15 mouse cellular contexts compared by ENCODE assay signal in the genomic region with DNA sequence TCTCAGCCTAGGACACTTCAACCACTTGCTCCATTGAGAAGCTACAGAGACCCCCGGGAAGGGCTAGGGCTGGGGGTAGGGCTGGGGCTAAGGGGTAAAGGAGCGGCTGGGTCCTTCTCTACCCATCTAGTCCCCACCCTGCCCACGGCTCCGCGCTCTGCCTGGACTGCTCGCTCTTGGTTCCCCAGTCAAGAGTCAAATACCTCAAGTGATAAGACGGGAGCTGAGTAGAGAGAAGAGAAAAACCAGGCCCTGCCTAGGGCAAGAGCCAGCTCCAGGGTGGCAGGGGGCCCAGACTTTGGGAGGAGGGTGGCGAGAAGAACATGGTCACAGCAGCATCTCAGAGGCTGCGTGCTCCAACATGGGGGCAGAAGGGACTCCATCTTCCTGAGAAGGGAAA. TPM values are rescaled to one million over a fixed set of nuclear protein-coding genes. Genes with fewer than 3 reads are reported as not detected.
A peak's percentile ranks its signal among the peaks of the same experiment; 100 is the strongest.
DNase-seq lines count a peak whose midpoint lies in the region; ATAC-seq lines count a peak whose summit lies in the region.
"Had no signal": no experiment of that assay in that cellular context is flagged by ENCODE, and none has a peak within 500 bp of the region (broad histone marks: within the 10 kb centered on the region; RNA-seq: fewer than 3 reads in every experiment).

No protein-coding gene starts in this region.

- H3K4me2 ChIP-seq in neural tube, embryonic 12.5 days (replicated peaks): peak overlapping the region; percentile 14; the same call in 1 of the 2 replicates
- no peak overlapping the region; the same call in 1 of the 2 replicates for H3K4me2 ChIP-seq in neural tube, embryonic 15.5 days
- peak overlapping the region; percentile 70 for H3K4me2 ChIP-seq in heart, embryonic 14.5 days (ENCODE audit: low read length)
- H3K4me2 ChIP-seq: hindbrain, embryonic 13.5 days; liver, embryonic 15.5 days had no signal

- H3K27ac ChIP-seq in neural tube, embryonic 12.5 days: no peak overlapping the region
- H3K27ac ChIP-seq in neural tube, embryonic 15.5 days (replicated peaks): no peak overlapping the region
- H3K27ac ChIP-seq in heart, embryonic 14.5 days (replicated peaks in 1 of 2; ENCODE audit: control insufficient read depth in 1 of 2, insufficient read depth in 1 of 2, low read depth in 2 of 2, low read length in 2 of 2): peak overlapping the region; percentile 90 to 97
- H3K27ac ChIP-seq: hindbrain, embryonic 13.5 days; layer of hippocampus, adult 2 months; liver, embryonic 15.5 days had no signal

- WGBS in neural tube, embryonic 12.5 days: 75% methylated on average over 9 of the region's 9 CpGs
- WGBS in neural tube, embryonic 15.5 days: 78% methylated on average over 9 of the region's 9 CpGs
- 15% methylated on average over 9 of the region's 9 CpGs for WGBS in heart, embryonic 14.5 days

- no peak for ATAC-seq in neural tube, embryonic 12.5 days (ENCODE audit: low FRiP score, low read depth)
- ATAC-seq in neural tube, embryonic 15.5 days (ENCODE audit: low FRiP score): no peak
- ATAC-seq in heart, embryonic 14.5 days (ENCODE audit: insufficient number of reproducible peaks, insufficient read depth, low FRiP score, low read depth): peak; percentile 66
- ATAC-seq: activated CD4-positive, CD25-positive, alpha-beta regulatory T cell, adult 4 months had no signal

- peak; percentile 34 for DNase-seq in gastrocnemius, postnatal 10 days
- DNase-seq in gastrocnemius, postnatal 25 days: no peak
- DNase-seq in adrenal gland, adult 2 months: no peak
- no peak for DNase-seq in Muller cell, postnatal 12 days (ENCODE audit: inconsistent ontology term)
- DNase-seq in spleen, adult 18-20 months: no peak
- DNase-seq: cerebellum, adult 2 months; kidney, adult 11 months; right cerebral cortex, postnatal 4 days had no signal

- no peaks in the 10 kb centered on the region for H3K36me3 ChIP-seq in neural tube, embryonic 12.5 days
- no peaks in the 10 kb centered on the region for H3K36me3 ChIP-seq in neural tube, embryonic 15.5 days
- H3K36me3 ChIP-seq in heart, embryonic 14.5 days (ENCODE audit: control insufficient read depth, insufficient read depth, low read length): peaks cover 34% of the 10 kb centered on the region
- H3K36me3 ChIP-seq: hindbrain, embryonic 13.5 days; liver, embryonic 15.5 days had no signal

- H3K4me3 ChIP-seq in neural tube, embryonic 12.5 days: no peak overlapping the region
- no peak overlapping the region for H3K4me3 ChIP-seq in neural tube, embryonic 15.5 days (replicated peaks)
- peak overlapping the region; percentile 48 to 76 for H3K4me3 ChIP-seq in heart, embryonic 14.5 days (ENCODE audit: control insufficient read depth in 1 of 2, insufficient read depth in 1 of 2, low read depth in 1 of 2, low read length in 2 of 2)
- H3K4me3 ChIP-seq: hindbrain, embryonic 13.5 days; layer of hippocampus, adult 2 months; liver, embryonic 15.5 days had no signal

- H3K4me1 ChIP-seq in neural tube, embryonic 12.5 days: peaks cover 8% of the 10 kb centered on the region; the same call in 1 of the 2 replicates
- H3K4me1 ChIP-seq in neural tube, embryonic 15.5 days: peaks cover 7% of the 10 kb centered on the region; the same call in 1 of the 2 replicates
- H3K4me1 ChIP-seq in heart, embryonic 14.5 days (ENCODE audit: control insufficient read depth in 2 of 2, insufficient read depth in 2 of 2, low read length in 2 of 2): peaks cover 22 to 42% of the 10 kb centered on the region in 2 experiments
- H3K4me1 ChIP-seq: hindbrain, embryonic 13.5 days; liver, embryonic 15.5 days had no signal

- no peak overlapping the region for H3K9ac ChIP-seq in neural tube, embryonic 12.5 days
- H3K9ac ChIP-seq in neural tube, embryonic 15.5 days (replicated peaks): no peak overlapping the region
- H3K9ac ChIP-seq in heart, embryonic 14.5 days (ENCODE audit: low read length): peak overlapping the region; percentile 80
- H3K9ac ChIP-seq: hindbrain, embryonic 13.5 days; liver, embryonic 15.5 days had no signal

- no peaks in the 10 kb centered on the region for H3K27me3 ChIP-seq in neural tube, embryonic 12.5 days (replicated peaks)
- no peaks in the 10 kb centered on the region for H3K27me3 ChIP-seq in neural tube, embryonic 15.5 days (replicated peaks)
- H3K27me3 ChIP-seq in heart, embryonic 14.5 days (ENCODE audit: control insufficient read depth, insufficient read depth, low read length): no peaks in the 10 kb centered on the region

- H3K9me3 ChIP-seq in neural tube, embryonic 12.5 days: peaks cover 3% of the 10 kb centered on the region; the same call in 1 of the 2 replicates
- H3K9me3 ChIP-seq in neural tube, embryonic 15.5 days (replicated peaks): no peaks in the 10 kb centered on the region
- H3K9me3 ChIP-seq in heart, embryonic 14.5 days (ENCODE audit: control insufficient read depth, low read length): peaks cover 4% of the 10 kb centered on the region; the same call in 1 of the 2 replicates
- H3K9me3 ChIP-seq: hindbrain, embryonic 13.5 days had no signal

RNA-seq across cellular contexts. Expression of a gene that starts 0.6 kb away (rescaled TPM):
- total RNA-seq in gastrocnemius, postnatal 10 days (2021): 100 to 1,000 TPM in 1 of 2 experiments, 10 to 100 TPM in 1; 78.5 to 107 TPM
- 100 to 1,000 TPM; 113 to 253 TPM for total RNA-seq in gastrocnemius, postnatal 25 days (2021)
- polyA plus RNA-seq in neural tube, embryonic 12.5 days (2016; fragmentation: Nextera tagmentation; extraction: Ambion mirVana): 2.1 and 2.9 TPM in 2 replicates
- polyA plus RNA-seq in neural tube, embryonic 15.5 days (2015; fragmentation: Nextera tagmentation; extraction: Ambion mirVana): 1.2 and 1.4 TPM in 2 replicates
- 39.4 and 43.2 TPM in 2 replicates for polyA plus RNA-seq in heart, embryonic 14.5 days (2014; fragmentation: Nextera tagmentation; extraction: Ambion mirVana)
- total RNA-seq in adrenal gland, adult 2 months (2021): not detected
- polyA plus RNA-seq in adrenal gland, adult 2 months (2012; rRNA removed): 0.06 and 0.11 TPM in 2 replicates
- total RNA-seq: layer of hippocampus, adult 2 months had no signal
- polyA plus RNA-seq: activated CD4-positive, CD25-positive, alpha-beta regulatory T cell, adult 4 months had no signal

RNA-seq across cellular contexts. Expression of a gene that starts 27.5 kb away (rescaled TPM):
- under 1 TPM; 0.29 to 0.66 TPM for total RNA-seq in gastrocnemius, postnatal 10 days (2021)
- total RNA-seq in gastrocnemius, postnatal 25 days (2021): 1 to 10 TPM; 1.4 to 7.2 TPM
- polyA plus RNA-seq in neural tube, embryonic 12.5 days (2016; fragmentation: Nextera tagmentation; extraction: Ambion mirVana): not detected in 2 replicates
- polyA plus RNA-seq in neural tube, embryonic 15.5 days (2015; fragmentation: Nextera tagmentation; extraction: Ambion mirVana): 0.14 and 0.20 TPM in 2 replicates
- polyA plus RNA-seq in heart, embryonic 14.5 days (2014; fragmentation: Nextera tagmentation; extraction: Ambion mirVana): 0.08 and 0.11 TPM in 2 replicates
- 10 to 100 TPM; 21.2 to 60.8 TPM for total RNA-seq in adrenal gland, adult 2 months (2021)
- polyA plus RNA-seq in adrenal gland, adult 2 months (2012; rRNA removed): 33.0 and 56.4 TPM in 2 replicates
- total RNA-seq: layer of hippocampus, adult 2 months had no signal
- polyA plus RNA-seq: hindbrain, embryonic 13.5 days had no signal

RNA-seq across cellular contexts. Expression of a gene that starts 27.8 kb away (rescaled TPM):
- 1 to 10 TPM; 5.8 to 8.4 TPM for total RNA-seq in gastrocnemius, postnatal 10 days (2021)
- total RNA-seq in gastrocnemius, postnatal 25 days (2021): 1 to 10 TPM; 2.3 to 3.8 TPM
- polyA plus RNA-seq in neural tube, embryonic 12.5 days (2016; fragmentation: Nextera tagmentation; extraction: Ambion mirVana): 28.1 and 31.9 TPM in 2 replicates
- polyA plus RNA-seq in neural tube, embryonic 15.5 days (2015; fragmentation: Nextera tagmentation; extraction: Ambion mirVana): 32.1 and 33.9 TPM in 2 replicates
- polyA plus RNA-seq in heart, embryonic 14.5 days (2014; fragmentation: Nextera tagmentation; extraction: Ambion mirVana): 13.5 and 15.3 TPM in 2 replicates
- total RNA-seq in adrenal gland, adult 2 months (2021): 10 to 100 TPM; 14.7 to 22.3 TPM
- 1.3 TPM in 2 replicates for polyA plus RNA-seq in adrenal gland, adult 2 months (2012; rRNA removed)

Comparison
In these comparisons a context has a peak if more than half of its experiments do, and no peak if none do; other contexts are left out.
1. H3K27ac ChIP-seq: peak in heart, embryonic 14.5 days (2 of 2); none in neural tube, embryonic 12.5 days (single experiment) and neural tube, embryonic 15.5 days (single experiment).
2. H3K4me3 ChIP-seq: peak in heart, embryonic 14.5 days (2 of 2); none in neural tube, embryonic 12.5 days (single experiment) and neural tube, embryonic 15.5 days (single experiment).
3. RNA of a gene that starts 0.6 kb away (polyA plus RNA-seq): 39.4 to 43.2 TPM in heart, embryonic 14.5 days; 2.1 to 2.9 TPM in neural tube, embryonic 12.5 days, 1.2 to 1.4 TPM in neural tube, embryonic 15.5 days and 0.06 to 0.11 TPM in adrenal gland, adult 2 months; every median in the first group is over 10 times any median in the second.
4. RNA of a gene that starts 27.5 kb away (polyA plus RNA-seq): 33.0 to 56.4 TPM in adrenal gland, adult 2 months; 0.14 to 0.20 TPM in neural tube, embryonic 15.5 days, 0.08 to 0.11 TPM in heart, embryonic 14.5 days and not detected in neural tube, embryonic 12.5 days; every median in the first group is over 10 times any median in the second.